Mouse (Mus musculus) c-Kit-positive CD71-positive TER-119-positive erythroid progenitor cells, embryonic 14.5 days (primary cell): Measurements from ENCODE around the gene Dnajc4.

Source experiments
- DNase-seq: peaks from one replicate; pipeline ENCODE4 v3.0.0-alpha.2; 2013; ENCODE audit warnings: low spot score

Dnajc4 gene

GRCm38 (mm10) chr19:6948186-6948585 is 44.2 kb downstream of the Dnajc4 start:
- DNase-seq: no peak

- no peak for DNase-seq
These were observed 44.6 kb downstream of the Dnajc4 start for GRCm38 (mm10) chr19:6947742-6948141.

- no peak for DNase-seq
These were observed 48.7 kb downstream of the Dnajc4 start for GRCm38 (mm10) chr19:6943709-6944108.

DNA sequence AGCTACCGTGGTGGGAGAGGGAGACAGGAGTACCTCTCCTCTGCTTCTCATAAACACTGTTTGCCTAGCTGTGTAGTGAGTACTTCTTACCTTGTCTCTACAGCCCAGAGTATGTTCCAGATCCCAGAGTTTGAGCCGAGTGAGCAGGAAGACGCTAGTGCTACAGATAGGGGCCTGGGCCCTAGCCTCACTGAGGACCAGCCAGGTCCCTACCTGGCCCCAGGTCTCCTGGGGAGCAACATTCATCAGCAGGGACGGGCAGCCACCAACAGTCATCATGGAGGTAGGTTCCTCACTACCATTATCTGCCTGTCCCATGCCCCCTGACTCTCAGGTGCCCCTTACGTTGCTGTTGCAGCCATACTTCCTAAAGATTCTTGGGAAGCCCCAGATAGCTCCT is 49.6 kb downstream of the Dnajc4 start:
- no peak for DNase-seq

- DNase-seq: peak; percentile 92
These were observed 50.1 kb downstream of the Dnajc4 start, which contains the start of gene Gpr137 for GRCm38 (mm10) chr19:6942249-6942691. Gene Gpr137 (minus strand): TSS chr19:6942480.

- DNase-seq: peak; percentile 93
These were observed 50.8 kb downstream of the Dnajc4 start, which contains the start of gene Bad for GRCm38 (mm10) chr19:6941372-6942248. Gene Bad (plus strand): TSS chr19:6941861.

DNA sequence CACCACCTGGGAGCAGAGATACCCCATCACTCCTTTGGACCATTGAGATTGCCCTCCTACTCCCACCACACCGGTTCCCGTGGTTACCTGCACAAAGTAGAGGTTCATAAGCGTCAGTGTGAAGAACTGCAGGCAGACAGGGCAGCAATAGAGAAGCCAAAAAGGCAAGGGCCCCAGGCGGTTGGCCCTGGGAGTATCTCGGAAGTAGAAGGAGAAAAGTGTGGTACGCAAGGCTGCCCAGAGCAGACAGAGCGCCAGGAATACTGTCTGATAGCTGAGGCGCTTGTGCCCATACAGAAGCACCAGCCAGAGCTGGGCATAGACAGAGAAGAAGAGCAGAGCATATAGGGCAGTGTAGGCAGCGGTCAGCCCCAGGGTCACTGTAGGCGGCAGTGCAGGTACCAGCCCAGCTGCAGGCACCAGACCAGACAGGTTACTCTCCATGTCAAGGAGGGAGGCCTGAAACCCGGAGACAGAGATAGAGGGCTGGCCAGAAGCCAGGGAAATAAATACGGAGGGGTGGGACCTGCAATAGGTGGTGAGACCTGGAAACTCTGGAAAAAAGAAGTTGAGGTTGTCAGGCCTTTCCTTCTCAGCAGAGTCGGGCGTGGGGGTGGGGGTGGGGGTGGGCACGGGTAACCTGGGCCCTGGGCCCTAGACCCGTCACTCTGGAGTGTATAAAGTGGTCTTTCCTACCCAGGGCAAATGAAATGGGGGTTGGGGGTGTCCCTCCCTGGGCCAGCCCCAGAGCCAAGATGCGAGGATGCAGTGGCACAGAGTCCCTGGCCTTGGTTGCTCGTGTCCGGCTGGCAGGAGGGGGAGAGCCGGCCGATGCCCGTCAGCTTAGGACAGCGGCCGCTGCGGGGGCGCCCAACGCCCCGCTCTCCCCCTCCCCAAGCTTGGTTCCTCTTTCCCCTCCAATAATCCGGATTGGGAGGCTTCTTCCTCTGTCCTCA is 51.7 kb downstream of the Dnajc4 start:
- DNase-seq: no peak

DNA sequence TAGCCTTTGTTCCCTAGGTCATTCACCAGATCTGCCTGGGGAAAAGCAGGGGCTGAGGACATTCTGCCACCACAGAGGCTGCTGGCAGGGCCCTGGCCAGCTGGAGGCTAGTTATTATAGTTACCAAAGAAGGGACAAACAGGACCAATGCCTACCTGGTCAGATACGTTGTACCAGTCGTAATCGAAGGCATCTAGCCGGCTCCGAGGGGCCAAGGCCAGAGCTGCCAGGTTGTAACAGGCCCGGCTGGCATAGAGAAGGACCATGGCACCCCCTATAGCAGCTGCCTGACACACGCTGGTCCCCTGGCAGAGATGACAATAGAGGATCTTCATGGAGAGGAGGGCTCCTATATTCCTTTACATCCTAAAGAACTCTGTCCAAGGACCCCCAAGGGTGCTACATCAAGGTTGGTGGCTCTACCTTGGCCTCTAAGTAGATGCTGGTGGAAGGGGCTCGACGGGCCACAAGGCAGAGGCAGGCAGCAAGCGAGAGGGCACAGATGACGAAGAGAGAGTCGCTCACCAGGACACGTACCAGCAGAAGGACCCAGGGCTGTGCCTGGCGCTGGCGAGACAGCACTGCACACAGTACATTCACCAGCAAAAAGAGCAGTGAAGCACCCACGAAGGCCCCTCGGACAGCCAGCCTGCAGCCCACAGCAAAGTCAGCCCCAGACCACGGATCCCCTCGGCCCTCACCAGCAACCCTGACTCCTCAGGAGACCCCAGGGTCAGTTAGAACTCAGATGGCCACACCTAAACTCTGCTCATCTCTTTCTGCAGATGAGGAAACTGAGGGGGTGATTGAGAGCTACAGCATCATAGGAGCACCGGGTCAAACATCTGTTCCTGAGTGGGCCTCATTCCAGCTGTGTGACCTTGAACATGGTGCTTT is 53.0 kb downstream of the Dnajc4 start:
- DNase-seq: no peak
